Mouse (Mus musculus) monocyte, adult 2 months (primary cell): ENCODE data around the gene Pip5k1a.
"Not testable (repeated sequence)": the region's sequence is repeated elsewhere in the genome, so short reads cannot be mapped to it uniquely, and the experiment has no call there.

ENCODE experiments used
- DNase-seq, 2 experiments: peaks; one replicate each; pipeline ENCODE4 v3.0.0; 2022; ENCODE audit warnings: low spot score in 2 of 2, low read depth in 1 of 2

The Pip5k1a gene

DNA sequence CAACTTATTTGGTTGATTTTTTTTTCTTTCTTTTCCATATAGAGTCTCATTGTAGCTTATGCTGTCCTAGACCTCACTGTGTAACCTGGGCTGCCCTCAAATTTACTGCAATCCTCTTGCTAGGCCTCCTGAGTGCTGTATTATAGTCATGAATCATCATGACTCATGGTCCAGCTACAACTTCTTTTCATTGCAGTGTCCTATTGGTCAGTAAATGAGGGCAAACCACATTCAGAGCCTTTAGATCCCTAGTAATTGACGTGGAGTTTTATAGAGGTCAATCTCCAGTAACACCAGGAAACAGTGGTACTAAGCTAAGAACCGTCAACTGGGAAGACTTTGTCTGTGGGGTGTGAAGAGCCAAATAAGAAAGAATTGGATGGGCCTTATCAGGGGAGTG is 11.0 kb upstream of the Pip5k1a start:
- no peak for DNase-seq

DNA sequence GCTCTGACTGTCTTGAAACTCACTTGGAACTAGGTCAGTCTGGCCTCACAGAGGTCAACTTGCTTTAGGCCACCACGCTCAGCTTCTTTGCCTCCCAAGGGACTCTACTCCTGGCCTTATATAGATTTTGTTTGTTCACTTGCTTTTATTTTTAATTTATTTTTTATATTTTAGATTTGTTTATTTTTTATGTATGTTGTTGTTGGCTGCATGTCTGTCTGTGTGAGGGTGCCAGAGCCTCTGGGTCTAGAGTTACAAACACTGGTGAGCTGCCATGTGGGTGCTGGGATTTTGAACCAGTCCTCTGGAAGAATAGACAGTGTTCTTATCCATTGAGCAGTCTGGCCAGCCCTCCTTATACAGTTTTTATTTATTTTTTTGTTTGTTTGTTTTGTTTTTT is 6.0 kb upstream of the Pip5k1a start:
- DNase-seq, result no peak

DNA sequence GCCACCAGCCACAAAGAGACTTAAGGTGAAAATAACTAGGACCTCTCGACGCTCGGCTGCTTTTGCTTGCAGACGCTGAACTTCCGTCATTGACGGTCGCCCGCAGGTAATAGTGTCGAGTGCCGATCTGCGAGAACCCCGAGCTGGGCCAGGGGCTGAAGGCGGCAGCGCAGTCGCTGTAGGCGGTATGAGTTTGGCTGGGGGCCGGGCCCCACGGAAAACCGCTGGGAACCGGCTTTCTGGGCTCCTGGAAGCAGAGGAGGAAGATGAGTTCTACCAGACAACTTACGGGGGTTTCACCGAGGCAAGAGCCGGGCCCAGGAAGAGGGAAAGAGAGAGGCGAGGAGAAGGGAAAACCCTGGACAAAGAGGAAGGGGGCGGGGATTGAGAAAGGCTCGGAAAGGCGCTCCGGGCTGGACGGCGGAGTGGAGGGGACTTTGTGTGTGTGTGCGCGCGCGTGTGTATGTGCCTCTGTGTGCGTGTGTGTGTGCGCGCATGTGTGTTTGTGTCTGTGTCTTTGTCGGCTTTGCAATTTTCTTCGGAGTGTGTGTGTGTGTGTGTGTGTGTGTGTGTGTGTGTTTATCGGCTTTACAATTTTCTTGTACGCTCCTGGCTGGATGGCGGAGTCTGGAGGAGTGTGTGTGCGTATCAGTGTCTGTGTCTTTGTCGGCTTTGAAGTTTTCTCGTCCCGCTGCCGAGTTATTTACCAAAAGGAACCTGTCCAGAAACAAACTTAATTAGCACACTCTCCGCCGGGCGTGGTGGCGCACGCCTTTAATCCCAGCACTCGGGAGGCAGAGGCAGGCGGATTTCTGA is 4.4 kb upstream of the Pip5k1a start, which contains the start of gene Vps72:
Gene Vps72 (plus strand): TSS at position 112 of the 816 bp plus-strand sequence.
- DNase-seq, result peak; percentile 70 to 82

DNA sequence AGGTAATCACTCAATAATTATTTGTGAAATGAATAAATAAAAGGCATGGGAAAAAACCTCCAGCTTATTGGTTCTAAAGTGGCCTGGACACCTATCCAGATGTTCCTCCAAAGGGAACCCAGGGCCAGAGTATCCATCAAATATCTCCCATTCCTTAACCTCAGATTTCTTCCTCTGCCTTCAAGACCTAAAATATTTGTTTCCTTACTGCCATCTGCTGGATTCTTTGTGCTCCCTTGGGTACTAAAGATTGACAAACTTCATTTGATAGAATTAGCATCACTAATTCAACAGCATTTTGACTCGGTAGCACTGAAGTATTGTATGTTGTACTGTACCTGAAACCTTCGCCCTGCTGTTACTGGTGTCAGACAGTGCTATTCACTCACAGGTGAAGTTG is 1.2 kb upstream of the Pip5k1a start:
- no peak for DNase-seq

DNA sequence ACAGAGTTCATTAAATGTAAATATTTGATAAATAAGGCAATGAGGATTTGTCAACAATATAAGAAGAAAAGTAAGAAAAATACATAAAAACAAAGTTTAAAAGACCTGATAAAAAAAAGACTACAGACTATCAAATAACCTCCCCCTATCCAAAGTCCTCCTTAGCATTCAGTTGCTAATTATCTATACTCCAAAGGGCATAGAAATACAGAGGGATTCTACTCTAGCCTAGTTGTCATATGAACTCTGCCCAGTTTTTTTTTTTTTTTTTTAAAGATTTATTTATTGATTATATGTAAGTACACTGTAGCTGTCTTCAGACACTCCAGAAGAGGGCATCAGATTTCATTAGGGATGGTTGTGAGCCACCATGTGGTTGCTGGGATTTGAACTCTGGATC is 578 bp upstream of the Pip5k1a start:
- DNase-seq, result not testable (repeated sequence)

DNA sequence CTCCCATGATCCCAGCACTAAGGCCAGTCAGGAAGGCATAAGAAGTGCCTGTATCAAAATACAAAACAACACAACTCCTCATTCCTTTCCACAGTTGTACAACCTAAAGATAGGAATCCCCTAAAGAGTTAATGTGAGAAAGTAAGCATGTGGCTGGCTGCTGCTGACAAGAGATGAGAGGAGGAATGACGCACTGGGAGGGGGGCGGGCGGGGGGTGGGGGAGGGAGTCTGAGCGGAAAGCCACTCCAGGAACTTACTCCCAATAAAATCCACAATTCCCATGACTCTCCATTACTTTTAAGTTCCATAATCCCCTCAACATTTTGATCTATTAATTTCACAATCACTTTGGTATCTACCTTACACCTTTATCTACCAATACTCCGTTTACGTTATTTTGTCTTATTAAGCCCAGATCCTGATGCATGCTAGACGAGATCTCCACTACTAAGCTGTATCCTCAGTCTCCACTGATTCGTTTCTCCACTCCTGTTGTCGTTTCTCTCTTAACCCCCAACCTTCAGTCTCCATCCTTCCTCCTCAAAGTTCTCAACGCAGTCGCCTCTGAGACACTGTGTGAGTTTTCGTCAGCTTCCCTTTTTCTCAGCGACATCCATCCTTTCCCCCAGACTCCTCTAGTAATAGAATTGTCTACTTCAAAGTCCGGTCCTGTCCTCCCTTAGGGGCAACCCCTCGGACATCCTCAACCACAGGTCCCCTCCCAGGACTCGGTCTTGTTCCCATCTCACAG is 968 bp downstream of the Pip5k1a start:
- DNase-seq, result no peak

DNA sequence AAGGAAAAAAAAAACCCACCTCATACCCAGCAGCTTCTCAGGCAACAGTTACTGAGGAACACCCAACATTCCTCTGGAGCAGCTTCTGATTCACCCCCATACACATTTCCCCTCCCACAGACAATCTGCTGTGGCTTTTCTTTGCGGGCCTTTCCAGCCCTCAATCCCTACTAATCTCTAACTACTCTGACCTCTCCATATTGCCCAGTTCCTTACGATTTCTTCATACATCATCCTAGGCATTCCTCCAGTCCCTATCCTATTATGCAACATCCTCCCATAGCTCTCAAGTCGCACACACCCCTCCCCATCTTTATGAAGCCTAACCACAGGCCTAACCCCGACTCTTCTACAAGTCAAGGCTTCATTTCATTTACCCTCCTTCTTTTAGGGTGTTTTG is 1.6 kb downstream of the Pip5k1a start:
- DNase-seq, result no peak

DNA sequence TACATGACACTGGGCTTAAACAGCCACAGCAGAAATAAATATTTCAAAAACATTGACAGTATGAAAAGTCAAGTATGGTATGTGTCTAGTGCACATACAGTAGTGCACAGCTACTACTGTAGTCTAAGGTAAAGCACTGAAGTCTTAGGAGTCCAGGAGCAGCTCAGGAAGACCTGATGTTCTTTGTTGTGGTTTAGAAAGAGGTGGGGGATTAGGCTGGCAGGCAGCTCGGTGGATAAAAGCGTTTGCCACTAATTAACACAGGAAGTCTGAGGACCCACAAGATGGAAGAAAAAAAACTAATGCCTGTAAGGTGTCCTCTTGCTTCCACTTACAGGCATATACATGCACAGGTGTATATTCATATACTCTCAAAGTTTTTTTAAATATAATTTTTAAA is 5.9 kb downstream of the Pip5k1a start:
- no peak for DNase-seq

DNA sequence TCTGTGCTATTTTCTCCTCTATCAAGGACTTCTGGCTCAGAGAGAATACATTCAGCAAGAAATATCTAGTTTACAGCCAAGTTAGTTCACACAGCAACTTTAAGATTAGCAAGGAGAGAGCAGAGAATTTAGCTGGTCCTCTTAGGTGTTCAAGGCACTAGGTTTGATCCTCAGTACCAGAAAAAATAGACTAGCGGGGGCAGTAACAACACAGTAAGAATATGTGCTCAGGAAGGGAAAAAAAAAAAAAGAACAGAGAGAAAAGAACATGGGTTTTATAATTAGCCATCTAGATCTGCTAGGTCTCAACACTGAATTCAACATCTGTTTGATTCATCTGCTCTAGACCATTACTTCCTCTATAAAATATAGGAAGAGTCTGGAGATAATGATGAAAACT is 18.7 kb downstream of the Pip5k1a start:
- no peak for DNase-seq

DNA sequence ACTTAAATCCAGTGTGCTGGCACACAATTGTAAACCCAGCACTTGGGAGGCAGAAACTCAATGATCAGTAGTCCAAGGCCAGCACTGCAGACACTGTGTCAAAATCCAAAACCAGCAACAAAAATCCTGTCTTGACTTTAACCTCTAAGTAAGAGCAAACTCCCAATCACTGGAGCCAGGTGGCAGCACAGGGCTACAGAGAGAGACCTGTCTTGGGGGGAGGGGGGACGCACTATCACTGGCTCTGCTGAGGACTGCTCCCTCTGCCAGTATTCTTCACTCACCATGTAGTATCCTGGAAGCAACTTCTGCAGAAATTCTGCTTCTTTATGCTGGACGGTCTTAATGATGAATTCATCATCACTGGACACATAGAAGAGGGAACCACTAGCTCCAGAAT is 35.1 kb downstream of the Pip5k1a start:
- DNase-seq, result no peak

DNA sequence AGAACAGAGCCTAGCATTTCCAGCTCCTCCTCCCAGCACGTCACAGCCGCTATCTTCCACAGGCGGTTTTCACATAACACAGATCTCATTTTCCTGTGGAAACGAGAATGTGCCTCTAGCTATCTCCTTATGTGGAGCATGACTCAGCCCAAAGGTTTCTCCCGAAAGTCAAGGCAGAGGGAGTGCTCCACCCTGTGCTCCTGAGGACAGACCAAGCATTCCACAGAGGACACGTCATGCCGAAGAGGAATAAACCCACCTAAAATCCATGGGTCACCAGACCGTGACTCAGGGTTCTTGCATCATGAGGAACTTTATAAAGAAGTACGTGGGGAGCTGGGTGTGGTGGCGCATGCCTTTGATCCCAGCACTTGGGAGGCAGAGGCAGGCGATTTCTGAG is 40.2 kb downstream of the Pip5k1a start:
- no peak for DNase-seq

DNA sequence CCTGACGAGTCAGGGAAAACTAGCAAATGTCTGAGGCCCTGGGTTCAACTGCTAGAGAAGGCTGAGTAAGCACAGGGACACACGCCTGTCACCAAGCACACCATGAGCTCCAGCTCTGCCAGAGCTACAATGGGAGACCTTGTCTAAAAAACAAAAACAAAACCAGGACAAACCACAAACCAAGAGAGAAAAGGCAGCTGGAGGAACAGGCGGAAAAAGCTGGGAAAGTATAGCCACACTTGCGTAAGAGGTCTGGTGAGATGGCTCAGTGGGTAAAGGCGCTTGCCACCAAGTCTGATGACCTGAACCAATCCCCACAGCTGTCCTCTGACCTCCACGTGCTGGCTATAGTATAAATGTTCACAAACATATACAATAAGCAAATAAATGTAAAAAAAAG is 40.6 kb downstream of the Pip5k1a start:
- no peak for DNase-seq

DNA sequence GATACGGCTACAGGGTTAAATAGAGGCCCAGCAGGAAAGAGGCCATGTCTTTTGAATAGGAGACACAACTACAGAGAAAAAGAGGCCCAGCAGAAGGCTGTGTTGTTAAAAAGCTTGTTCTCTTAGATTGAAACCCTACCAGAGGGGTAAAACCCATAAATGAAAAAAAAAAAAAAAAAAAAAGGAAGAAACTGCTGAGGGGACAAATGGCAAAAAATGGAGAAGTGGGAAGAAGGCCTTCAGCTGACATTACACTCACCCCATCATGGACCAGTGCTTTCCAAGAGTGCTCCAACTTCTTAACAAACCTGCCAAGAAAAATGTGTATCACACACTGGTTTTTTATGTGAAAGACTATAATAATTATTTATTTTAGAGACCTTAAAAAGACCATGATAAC is 41.2 kb downstream of the Pip5k1a start:
- DNase-seq, result no peak

DNA sequence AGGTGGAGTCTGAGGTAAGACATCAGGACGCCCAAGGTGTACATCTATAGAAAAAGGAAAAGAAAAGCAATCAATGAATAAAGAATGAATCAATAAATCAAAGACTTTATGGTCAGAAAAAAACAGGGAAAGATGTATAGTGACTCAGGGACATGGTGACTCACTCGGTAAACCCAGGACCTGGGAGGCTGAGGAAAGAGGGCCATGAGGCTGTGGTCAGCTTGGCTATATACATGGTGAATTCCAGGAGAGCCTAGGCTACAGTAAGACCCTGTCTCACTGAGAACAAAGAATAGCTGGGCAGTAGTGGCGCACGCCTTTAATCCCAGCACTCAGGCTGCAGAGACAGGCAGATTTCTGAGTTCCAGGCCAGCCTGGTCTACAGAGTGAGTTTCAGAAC is 43.0 kb downstream of the Pip5k1a start:
- DNase-seq, result no peak

DNA sequence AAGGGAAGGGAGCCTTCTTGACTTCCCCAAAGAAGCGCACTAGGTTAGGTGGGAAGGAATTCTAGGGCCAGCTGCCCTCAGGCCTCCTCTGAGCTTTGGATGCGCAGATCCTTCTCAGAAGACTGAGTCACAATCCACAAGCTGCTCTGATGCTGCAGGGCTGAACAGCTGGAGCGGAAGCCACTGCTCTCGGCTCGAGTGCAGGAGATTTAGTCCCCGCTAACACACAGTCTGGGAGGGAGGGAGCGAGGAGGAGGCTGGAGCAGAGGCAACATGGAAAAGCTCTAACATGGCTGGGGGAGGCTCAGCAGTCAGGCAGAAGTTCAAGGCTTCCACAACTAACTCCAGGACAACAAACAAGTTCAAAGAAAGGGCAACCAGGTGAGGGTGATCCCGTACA is 48.7 kb downstream of the Pip5k1a start:
- no peak for DNase-seq

DNA sequence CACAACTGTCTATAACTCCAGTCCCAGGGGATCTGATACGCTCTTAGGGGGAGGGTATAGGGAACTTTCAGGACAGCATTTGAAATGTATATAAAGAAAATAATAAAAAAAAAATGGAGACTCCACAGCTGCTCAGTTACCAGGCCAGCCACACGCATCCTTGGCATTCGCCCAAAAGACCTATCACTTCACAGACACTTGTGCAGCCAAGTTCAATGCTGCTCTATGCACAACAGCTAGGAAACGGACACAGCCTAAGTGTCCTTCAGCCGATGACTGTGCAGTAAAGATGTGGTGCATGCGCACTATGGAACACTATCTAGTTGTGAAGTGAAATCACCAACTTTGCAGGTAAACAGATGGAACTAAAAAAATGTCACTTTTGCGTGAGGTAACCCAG is 50.5 kb downstream of the Pip5k1a start:
- DNase-seq, result no peak

DNA sequence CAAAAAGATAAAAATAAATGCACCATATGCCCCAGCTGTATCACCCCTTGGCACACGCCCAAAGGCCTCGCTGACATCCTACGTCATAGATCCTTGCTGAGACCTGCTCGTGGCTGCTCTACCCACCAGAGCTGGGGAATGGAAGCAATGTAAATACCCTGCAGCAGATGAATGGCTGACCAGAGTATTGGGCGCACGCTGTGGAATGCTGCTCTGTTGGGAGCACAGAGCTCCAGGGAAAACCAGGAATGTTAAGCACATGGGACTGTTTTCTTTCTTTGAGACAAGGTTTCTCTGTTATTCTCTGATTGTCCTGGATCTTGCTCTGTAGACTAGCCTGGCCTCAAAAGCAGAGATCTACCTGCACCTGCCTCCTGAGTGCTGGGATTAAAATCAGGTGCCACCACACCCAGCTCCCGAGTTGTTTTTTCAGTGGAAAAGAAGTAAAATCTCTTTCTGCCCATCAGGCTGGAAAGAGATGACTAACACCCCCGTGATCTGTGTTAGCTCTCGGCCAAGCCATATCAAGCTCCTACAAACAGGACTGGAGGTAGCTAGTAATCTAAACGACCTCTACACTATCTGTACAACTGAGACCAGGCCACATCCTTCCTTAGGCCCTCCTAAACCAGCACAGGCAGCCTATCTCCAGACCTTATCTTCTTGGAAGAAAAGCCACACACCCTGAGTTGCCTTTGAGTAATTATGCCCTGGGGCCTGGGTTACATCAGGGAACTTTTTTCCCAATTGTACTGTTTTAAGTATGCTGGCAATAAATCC is 52.1 kb downstream of the Pip5k1a start:
- no peak for DNase-seq

DNA sequence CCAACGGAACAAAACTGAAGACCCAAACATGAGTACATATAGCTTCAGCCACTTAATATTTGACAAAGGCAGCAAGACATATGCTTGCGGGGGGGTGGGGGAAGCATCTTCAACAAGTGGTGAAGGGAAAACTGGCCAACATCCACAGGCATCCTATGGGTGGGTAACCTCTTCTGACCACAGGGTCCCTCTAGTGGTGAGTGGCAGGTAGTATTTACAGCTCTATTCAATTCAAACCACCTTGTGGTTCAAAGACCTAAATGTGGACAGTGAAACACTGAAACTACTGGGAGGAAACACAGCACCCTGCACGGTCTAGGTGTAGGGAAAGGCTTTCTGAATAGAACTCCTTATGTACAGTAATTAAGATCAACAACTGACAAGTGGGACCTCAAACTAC is 53.0 kb downstream of the Pip5k1a start:
- no peak for DNase-seq

DNA sequence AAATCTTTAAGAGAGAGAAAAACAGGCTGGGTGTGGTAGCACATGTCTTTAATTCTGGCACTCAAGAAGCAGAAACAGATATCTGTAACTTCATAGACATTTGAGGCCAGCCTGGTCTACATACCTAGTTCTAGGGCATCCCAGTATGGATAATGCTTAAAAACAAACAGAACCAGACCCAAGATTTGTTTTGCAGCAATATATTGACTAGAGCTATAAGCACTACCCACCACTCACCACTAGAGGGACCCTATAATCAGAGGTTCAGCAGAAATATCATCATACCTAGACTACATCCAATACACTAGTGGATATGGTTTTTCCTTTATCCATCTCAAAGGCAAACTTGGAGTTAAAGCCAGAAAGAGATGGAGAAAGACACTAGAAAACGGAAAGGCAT is 53.8 kb downstream of the Pip5k1a start:
- peak in 1 of 2 experiments; percentile 10 for DNase-seq

DNA sequence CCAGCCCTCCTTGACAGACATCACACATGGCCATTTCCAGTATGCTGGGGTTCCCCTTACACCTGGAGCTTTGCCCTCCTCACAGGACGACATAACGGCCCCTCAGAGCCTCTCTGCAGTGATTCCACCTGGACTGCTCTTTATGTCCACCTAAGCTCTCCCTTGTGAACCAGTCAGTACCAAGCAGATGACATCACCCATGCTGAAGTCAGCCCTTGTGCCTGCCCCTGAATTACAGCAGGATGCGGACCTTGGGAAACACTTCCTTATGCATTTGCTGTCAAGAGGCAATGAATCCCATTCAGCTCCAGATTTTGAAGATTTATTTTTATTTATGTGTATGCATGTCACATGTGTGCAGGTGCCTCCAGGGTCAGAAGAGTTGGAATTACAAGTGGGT is 58.8 kb downstream of the Pip5k1a start:
- no peak for DNase-seq

DNA sequence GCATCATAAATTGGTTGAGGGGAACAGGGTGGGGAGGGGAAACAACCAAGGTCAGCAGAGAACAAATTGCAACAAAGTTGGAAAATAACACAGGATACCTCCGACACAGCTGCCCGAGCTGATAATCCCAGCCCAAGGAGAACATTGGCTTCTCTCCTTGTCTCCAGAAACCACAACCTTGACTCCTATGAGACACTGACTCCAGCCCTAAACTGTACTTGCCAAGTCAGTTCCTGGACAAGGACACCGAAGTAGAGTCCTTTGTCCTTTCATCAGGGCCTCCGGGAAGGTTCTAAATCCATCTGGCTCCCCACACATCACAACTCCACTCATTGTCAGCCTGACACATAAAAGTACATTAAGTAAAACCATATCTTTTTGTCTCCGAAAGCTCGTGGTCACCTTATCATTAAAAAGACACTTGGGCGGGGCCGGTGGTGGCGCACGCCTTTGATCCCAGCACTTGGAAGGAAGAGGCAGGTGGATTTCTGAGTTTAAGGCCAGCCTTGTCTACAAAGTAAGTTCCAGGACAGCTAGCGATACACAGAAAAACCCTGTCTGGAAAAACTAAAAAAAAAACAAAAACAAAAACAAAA is 60.2 kb downstream of the Pip5k1a start:
- DNase-seq, result no peak
